Comparison of ENCODE assay signal across 8 mouse cellular contexts in the genomic region with DNA sequence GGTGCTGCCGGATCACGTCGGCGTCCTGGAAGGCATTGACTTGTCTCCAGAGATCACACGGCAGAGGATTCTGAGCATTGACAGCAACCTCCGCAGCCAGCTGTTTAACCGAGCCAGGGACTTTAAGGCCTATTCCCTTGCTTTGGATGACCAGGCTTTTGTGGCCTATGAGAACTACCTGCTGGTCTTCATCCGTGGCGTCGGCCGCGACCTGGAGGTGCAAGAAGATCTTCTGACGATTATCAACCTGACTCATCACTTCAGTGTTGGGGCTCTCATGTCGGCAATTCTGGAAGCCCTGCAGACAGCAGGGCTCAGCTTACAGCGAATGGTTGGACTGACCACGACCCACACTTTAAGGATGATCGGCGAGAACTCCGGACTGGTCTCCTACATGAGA. TPM values are rescaled to one million over a fixed set of nuclear protein-coding genes. Genes with fewer than 3 reads are reported as not detected.
DNase-seq lines count a peak whose midpoint lies in the region; ATAC-seq and TF ChIP-seq lines count a peak whose summit lies in the region.

No protein-coding gene starts in this region.

- H3K27ac ChIP-seq in forebrain, embryonic 13.5 days = peak overlapping the region; percentile 93
- peak overlapping the region; percentile 93 for H3K27ac ChIP-seq in limb, embryonic 14.5 days (replicated peaks; ENCODE audit: low read depth, low read length)
- peak overlapping the region; percentile 97 for H3K27ac ChIP-seq in neural tube, embryonic 15.5 days (replicated peaks)

- 12% methylated on average over 19 of the region's 19 CpGs for WGBS in forebrain, embryonic 13.5 days
- WGBS in limb, embryonic 14.5 days = 11% methylated on average over 19 of the region's 19 CpGs
- WGBS in neural tube, embryonic 15.5 days = 13% methylated on average over 19 of the region's 19 CpGs

- peaks cover 21% of the 10 kb centered on the region for H3K36me3 ChIP-seq in forebrain, embryonic 13.5 days (ENCODE audit: poor library complexity, severe bottlenecking)
- peaks cover 30% of the 10 kb centered on the region for H3K36me3 ChIP-seq in limb, embryonic 14.5 days (ENCODE audit: control insufficient read depth, insufficient read depth, low read length)
- H3K36me3 ChIP-seq in neural tube, embryonic 15.5 days = peaks cover 12% of the 10 kb centered on the region

- H3K9ac ChIP-seq in forebrain, embryonic 13.5 days = peak overlapping the region; percentile 96
- H3K9ac ChIP-seq in limb, embryonic 14.5 days (ENCODE audit: low read depth, low read length, severe bottlenecking) = peak overlapping the region; percentile 93
- H3K9ac ChIP-seq in neural tube, embryonic 15.5 days (replicated peaks) = peak overlapping the region; percentile 86

- peak overlapping the region; percentile 96 for H3K4me2 ChIP-seq in forebrain, embryonic 13.5 days
- peak overlapping the region; percentile 82 for H3K4me2 ChIP-seq in limb, embryonic 14.5 days (replicated peaks; ENCODE audit: low read depth, low read length, severe bottlenecking)
- H3K4me2 ChIP-seq in neural tube, embryonic 15.5 days = peak overlapping the region; percentile 86

- intact Hi-C loops in left cerebral cortex, postnatal 14 days (cut with DNase I) = no loop called here

- no peak for ATAC-seq in forebrain, embryonic 13.5 days
- no peak for ATAC-seq in limb, embryonic 14.5 days (ENCODE audit: low FRiP score, low read depth)
- ATAC-seq in neural tube, embryonic 15.5 days (ENCODE audit: low FRiP score) = no peak

- peaks cover 56% of the 10 kb centered on the region for H3K4me1 ChIP-seq in forebrain, embryonic 13.5 days
- H3K4me1 ChIP-seq in limb, embryonic 14.5 days (ENCODE audit: control insufficient read depth, insufficient read depth, low read length) = peaks cover 33% of the 10 kb centered on the region
- H3K4me1 ChIP-seq in neural tube, embryonic 15.5 days = peaks cover 53% of the 10 kb centered on the region

- peak; percentile 8 to 31 for DNase-seq in left cerebral cortex, postnatal 14 days (ENCODE audit: low spot score in 2 of 2)
- DNase-seq in left cerebral cortex, adult 11 months (ENCODE audit: low spot score) = no peak
- peak; percentile 46 for DNase-seq in adipocyte (ENCODE audit: low spot score)
- peak; percentile 10 for DNase-seq in limb, embryonic 14.5 days (ENCODE audit: low spot score)
- DNase-seq in thymus, postnatal 0 days (ENCODE audit: low spot score) = no peak
- DNase-seq in frontal cortex, postnatal 14 days (ENCODE audit: low spot score in 2 of 2) = no peak

- TF ChIP-seq POLR2A in limb, embryonic 14.5 days (IDR thresholded peaks at IDR 0.05; ENCODE audit: borderline replicate concordance, extremely low read depth, insufficient read depth, insufficient read length) = no peak

- no peaks in the 10 kb centered on the region for H3K9me3 ChIP-seq in forebrain, embryonic 13.5 days (replicated peaks)
- H3K9me3 ChIP-seq in limb, embryonic 14.5 days (ENCODE audit: control insufficient read depth, low read length) = no peaks in the 10 kb centered on the region
- H3K9me3 ChIP-seq in neural tube, embryonic 15.5 days (replicated peaks) = no peaks in the 10 kb centered on the region

- no peaks in the 10 kb centered on the region for H3K27me3 ChIP-seq in forebrain, embryonic 13.5 days
- H3K27me3 ChIP-seq in limb, embryonic 14.5 days (ENCODE audit: control insufficient read depth, insufficient read depth, low read length) = no peaks in the 10 kb centered on the region
- H3K27me3 ChIP-seq in neural tube, embryonic 15.5 days (replicated peaks) = no peaks in the 10 kb centered on the region

- peak overlapping the region; percentile 93 for H3K4me3 ChIP-seq in forebrain, embryonic 13.5 days
- peak overlapping the region; percentile 91 for H3K4me3 ChIP-seq in limb, embryonic 14.5 days (replicated peaks; ENCODE audit: low read length)
- H3K4me3 ChIP-seq in neural tube, embryonic 15.5 days (replicated peaks) = peak overlapping the region; percentile 79

RNA-seq across cellular contexts. Expression of a gene that starts 0.6 kb away (rescaled TPM):
- total RNA-seq in left cerebral cortex, postnatal 14 days (2021) = 10 to 100 TPM; 78.2 to 81.9 TPM
- 34.0 and 40.4 TPM in 2 replicates for polyA plus RNA-seq in forebrain, embryonic 13.5 days (2015; fragmentation: Nextera tagmentation; extraction: Ambion mirVana)
- polyA plus RNA-seq in limb, embryonic 14.5 days (2012; rRNA removed) = 45.2 and 47.8 TPM in 2 replicates
- polyA plus RNA-seq in limb, embryonic 14.5 days (2014; fragmentation: Nextera tagmentation; extraction: Ambion mirVana) = 45.4 and 47.3 TPM in 2 replicates
- polyA plus RNA-seq in neural tube, embryonic 15.5 days (2015; fragmentation: Nextera tagmentation; extraction: Ambion mirVana) = 46.5 and 50.7 TPM in 2 replicates
- polyA plus RNA-seq in thymus, postnatal 0 days (2015; fragmentation: Nextera tagmentation; extraction: Ambion mirVana) = 19.9 and 22.8 TPM in 2 replicates

RNA-seq across cellular contexts. Expression of a gene that starts 0.8 kb away (rescaled TPM):
- total RNA-seq in left cerebral cortex, postnatal 14 days (2021) = 10 to 100 TPM; 16.8 to 17.9 TPM
- polyA plus RNA-seq in forebrain, embryonic 13.5 days (2015; fragmentation: Nextera tagmentation; extraction: Ambion mirVana) = 35.1 and 41.0 TPM in 2 replicates
- 46.5 and 52.2 TPM in 2 replicates for polyA plus RNA-seq in limb, embryonic 14.5 days (2012; rRNA removed)
- polyA plus RNA-seq in limb, embryonic 14.5 days (2014; fragmentation: Nextera tagmentation; extraction: Ambion mirVana) = 33.5 and 35.4 TPM in 2 replicates
- 26.3 and 30.9 TPM in 2 replicates for polyA plus RNA-seq in neural tube, embryonic 15.5 days (2015; fragmentation: Nextera tagmentation; extraction: Ambion mirVana)
- 30.4 and 32.1 TPM in 2 replicates for polyA plus RNA-seq in thymus, postnatal 0 days (2015; fragmentation: Nextera tagmentation; extraction: Ambion mirVana)

RNA-seq across cellular contexts. Expression of a gene that starts 39.2 kb away (rescaled TPM):
- total RNA-seq in left cerebral cortex, postnatal 14 days (2021) = 100 to 1,000 TPM; 222 to 227 TPM
- polyA plus RNA-seq in forebrain, embryonic 13.5 days (2015; fragmentation: Nextera tagmentation; extraction: Ambion mirVana) = 3.4 and 5.4 TPM in 2 replicates
- polyA plus RNA-seq in limb, embryonic 14.5 days (2012; rRNA removed) = 1.2 and 1.4 TPM in 2 replicates
- 0.35 and 0.83 TPM in 2 replicates for polyA plus RNA-seq in limb, embryonic 14.5 days (2014; fragmentation: Nextera tagmentation; extraction: Ambion mirVana)
- polyA plus RNA-seq in neural tube, embryonic 15.5 days (2015; fragmentation: Nextera tagmentation; extraction: Ambion mirVana) = 10.1 and 12.4 TPM in 2 replicates
- 0.04 and 0.05 TPM in 2 replicates for polyA plus RNA-seq in thymus, postnatal 0 days (2015; fragmentation: Nextera tagmentation; extraction: Ambion mirVana)

Comparison
In these comparisons a context has a peak if more than half of its experiments do, and no peak if none do; other contexts are left out.
1. DNase-seq: peak in left cerebral cortex, postnatal 14 days (2 of 2), adipocyte (single experiment) and limb, embryonic 14.5 days (single experiment); none in left cerebral cortex, adult 11 months (single experiment), thymus, postnatal 0 days (single experiment) and frontal cortex, postnatal 14 days (0 of 2).
2. Peak in every context shown above with its lines, with median percentiles within 50 percentile points of each other: H3K27ac ChIP-seq, H3K4me2 ChIP-seq, H3K4me3 ChIP-seq and H3K9ac ChIP-seq.